Mouse (Mus musculus): ENCODE measurements around the gene Pin1rt1. TPM values are rescaled to one million over a fixed set of nuclear protein-coding genes. Genes with fewer than 3 reads are reported as not detected.
A peak's percentile ranks its signal among the peaks of the same experiment; 100 is the strongest.

Pin1rt1 gene
- total RNA-seq, 2 experiments from 2014 or later = not detected

GRCm38 (mm10) chr2:104714254-104714691 lies 1.9 kb downstream of the Pin1rt1 start:
- no peak for DNase-seq (ENCODE audit: extremely low spot score in 1 of 2, low spot score in 1 of 2)

DNA sequence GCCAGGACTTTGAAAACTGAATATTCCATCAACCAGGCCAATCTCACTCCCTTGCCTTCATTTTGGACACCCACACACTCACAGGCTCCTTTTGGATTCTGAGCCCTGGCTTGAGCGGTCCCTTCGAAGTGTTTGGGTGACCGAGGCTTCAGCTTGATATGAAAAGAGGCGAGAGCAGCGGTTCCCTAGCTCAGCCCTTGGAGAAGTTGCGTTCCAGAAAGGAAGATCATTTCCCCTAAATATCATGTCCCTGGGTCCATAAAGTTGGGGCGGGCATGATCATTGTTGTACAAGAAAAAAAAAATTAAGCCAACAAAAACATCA lies 3.7 kb downstream of the Pin1rt1 start:
- DNase-seq (ENCODE audit: extremely low spot score in 1 of 2, low spot score in 1 of 2) = no peak

GRCm38 (mm10) chr2:104711585-104712485 lies 4.3 kb downstream of the Pin1rt1 start, which contains the start of gene Tcp11l1:
Gene Tcp11l1, minus strand, starts transcription at chr2:104712169.
- peak; percentile 63 to 67 for DNase-seq (ENCODE audit: extremely low spot score in 1 of 2, low spot score in 1 of 2)

GRCm38 (mm10) chr2:104710670-104711370 lies 5.4 kb downstream of the Pin1rt1 start:
- DNase-seq (ENCODE audit: extremely low spot score in 1 of 2, low spot score in 1 of 2) = no peak

DNA sequence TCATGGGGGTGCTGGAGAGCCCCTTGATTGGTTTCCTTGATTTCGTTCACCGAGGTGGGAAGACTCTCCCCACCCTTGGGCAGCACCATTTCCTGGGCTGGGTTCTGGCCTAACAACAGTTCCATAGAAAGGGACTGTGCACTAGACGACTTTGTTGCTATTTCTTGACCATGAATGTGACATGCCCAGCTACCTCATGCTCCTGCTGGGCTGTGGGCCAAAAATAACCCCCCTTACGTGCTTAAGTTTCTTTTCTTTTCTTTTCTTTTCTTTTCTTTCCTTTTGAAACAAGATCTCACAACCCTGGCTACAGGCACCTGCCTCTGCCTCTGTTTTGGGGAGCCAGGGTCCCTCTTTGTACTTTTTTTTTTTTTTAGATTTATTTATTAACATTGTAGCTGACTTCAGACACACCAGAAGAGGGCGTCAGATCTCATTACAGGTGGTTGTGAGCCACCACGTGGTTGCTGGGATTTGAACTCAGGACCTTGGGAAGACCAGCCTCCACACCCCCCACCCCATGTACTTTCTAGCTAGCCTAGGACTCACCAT lies 6.3 kb downstream of the Pin1rt1 start:
- no peak for DNase-seq (ENCODE audit: extremely low spot score in 1 of 2, low spot score in 1 of 2)

DNA sequence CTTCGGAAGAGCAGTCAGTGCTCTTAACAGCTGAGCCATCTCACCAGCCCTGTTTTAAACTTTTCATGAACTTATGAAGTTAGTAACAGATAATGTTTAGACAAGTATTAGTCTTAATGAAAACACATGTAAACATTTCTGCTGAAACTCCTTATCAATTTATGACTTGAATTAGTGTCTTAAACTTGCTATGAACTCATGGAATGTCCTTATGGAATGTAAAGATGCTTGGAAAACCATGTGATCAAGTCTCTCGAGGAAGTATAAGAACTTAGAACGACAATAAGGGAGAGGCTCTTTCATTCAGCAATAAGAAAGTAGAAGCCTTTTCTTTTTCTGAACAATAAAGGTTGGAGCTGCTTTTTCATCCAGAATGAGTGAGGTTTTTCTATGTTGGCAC lies 11.8 kb downstream of the Pin1rt1 start:
- DNase-seq (ENCODE audit: extremely low spot score in 1 of 2, low spot score in 1 of 2) = no peak

DNA sequence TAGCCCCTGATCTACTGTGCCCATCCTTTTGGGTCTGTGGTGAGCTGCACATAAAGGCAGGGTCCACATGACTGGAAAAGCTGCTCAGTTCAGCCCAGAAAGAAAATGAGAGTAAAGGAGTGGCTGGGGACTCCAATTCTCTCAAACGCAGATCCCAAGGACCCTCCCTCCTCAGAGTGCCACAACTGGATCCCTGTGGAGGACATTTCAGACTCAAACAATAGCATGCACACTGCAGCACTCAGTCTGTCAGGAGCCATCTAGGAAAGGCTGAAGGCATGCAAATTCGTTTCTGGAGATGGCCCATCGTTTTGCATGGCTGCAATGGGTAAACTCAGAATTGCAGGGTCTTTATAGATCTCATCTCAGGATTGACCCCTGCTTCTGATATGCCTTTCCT lies 13.0 kb downstream of the Pin1rt1 start:
- no peak for DNase-seq (ENCODE audit: extremely low spot score in 1 of 2, low spot score in 1 of 2)

DNA sequence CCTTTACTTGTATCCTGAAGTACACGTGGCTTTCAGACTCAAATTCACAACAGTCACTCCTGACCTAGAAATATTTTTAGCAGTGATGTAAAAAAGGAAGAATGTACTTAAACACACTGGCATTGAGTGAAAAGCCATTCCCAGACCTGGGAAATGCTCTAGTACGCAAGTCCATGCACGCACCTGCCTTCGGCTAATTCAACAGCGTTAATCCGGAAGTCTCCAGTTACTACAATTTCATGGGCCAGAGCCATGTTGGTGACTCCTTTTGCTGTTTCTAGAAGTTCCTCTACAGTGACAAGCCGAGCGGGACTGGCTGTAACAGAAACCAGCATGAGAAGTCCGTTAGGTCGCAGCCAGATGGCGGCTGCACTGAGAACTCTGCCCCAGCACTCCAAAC lies 16.5 kb downstream of the Pin1rt1 start:
- DNase-seq (ENCODE audit: extremely low spot score in 1 of 2, low spot score in 1 of 2) = no peak

- DNase-seq (ENCODE audit: extremely low spot score in 1 of 2, low spot score in 1 of 2) = no peak
These were observed 23.6 kb downstream of the Pin1rt1 start for GRCm38 (mm10) chr2:104692551-104692950.

- no peak for DNase-seq (ENCODE audit: extremely low spot score in 1 of 2, low spot score in 1 of 2)
These were observed 25.5 kb downstream of the Pin1rt1 start for GRCm38 (mm10) chr2:104690720-104691119.

GRCm38 (mm10) chr2:104688724-104689123 lies 27.5 kb downstream of the Pin1rt1 start:
- DNase-seq (ENCODE audit: extremely low spot score in 1 of 2, low spot score in 1 of 2) = no peak

- no peak for DNase-seq (ENCODE audit: extremely low spot score in 1 of 2, low spot score in 1 of 2)
These were observed 27.9 kb downstream of the Pin1rt1 start for GRCm38 (mm10) chr2:104688321-104688720.

GRCm38 (mm10) chr2:104687261-104687660 lies 28.9 kb downstream of the Pin1rt1 start:
- DNase-seq (ENCODE audit: extremely low spot score in 1 of 2, low spot score in 1 of 2) = no peak

DNA sequence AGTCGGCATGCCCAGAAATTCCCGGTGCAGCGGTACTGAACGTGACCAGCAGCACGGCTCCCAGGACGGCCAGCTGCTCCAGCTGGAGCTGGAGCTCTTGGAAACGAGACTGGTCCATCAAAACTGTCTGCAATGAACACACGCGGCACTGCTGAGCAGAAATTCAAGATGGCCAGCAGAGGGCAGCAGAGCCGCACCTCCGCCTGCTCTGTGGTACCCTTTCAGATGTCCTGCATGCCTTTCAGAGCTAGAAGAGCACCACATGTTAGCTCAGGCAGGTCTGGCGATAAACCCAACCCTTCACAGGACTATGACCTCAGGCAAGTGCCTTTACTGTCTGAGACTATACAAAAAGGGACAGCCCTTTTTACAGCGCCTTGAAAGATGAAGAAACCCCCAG lies 30.8 kb downstream of the Pin1rt1 start:
- peak; percentile 71 to 90 for DNase-seq (ENCODE audit: extremely low spot score in 1 of 2, low spot score in 1 of 2)

DNA sequence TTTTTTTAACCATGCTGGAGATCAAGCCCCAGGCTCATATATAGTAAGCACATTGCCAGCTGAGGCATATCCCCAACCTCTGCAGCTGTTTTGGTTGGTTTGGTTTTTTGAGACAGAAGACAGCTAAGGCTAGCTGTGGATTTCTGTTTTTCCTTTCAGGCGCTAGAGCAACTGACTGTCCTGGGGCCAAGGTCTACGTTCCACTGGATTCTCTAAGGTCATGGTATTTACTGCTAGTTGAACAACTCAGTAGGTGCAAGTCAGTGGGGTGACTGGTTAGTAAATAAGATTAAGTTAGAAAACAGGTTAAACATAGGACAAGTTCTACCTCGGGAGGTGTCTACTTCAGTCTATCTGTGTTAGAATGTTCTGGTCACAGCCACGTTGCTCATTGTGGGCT lies 31.4 kb downstream of the Pin1rt1 start:
- DNase-seq (ENCODE audit: extremely low spot score in 1 of 2, low spot score in 1 of 2) = no peak

DNA sequence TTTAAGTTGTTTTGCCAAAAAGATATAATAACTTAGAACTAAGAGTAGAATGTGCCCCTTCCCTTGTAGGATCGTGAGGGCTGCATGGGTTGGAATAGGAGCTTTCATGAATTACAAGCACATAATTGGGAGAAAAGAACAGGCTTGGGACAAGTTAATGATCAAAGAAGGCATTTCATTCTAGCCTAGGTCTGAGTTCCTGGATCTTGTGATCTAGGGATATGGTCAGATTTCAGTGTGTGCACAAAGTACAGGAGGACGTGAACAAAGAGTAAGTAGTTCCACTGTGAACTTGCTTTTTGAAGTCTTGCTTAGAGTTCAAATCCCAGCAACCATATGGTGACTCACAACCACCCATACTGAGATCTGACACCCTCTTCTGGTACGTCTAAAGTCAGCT lies 38.9 kb downstream of the Pin1rt1 start:
- DNase-seq (ENCODE audit: extremely low spot score in 1 of 2, low spot score in 1 of 2) = no peak

- DNase-seq (ENCODE audit: extremely low spot score in 1 of 2, low spot score in 1 of 2) = no peak
These were observed 44.5 kb downstream of the Pin1rt1 start for GRCm38 (mm10) chr2:104671724-104672123.

GRCm38 (mm10) chr2:104669122-104669804 lies 46.9 kb downstream of the Pin1rt1 start:
- no peak for DNase-seq (ENCODE audit: extremely low spot score in 1 of 2, low spot score in 1 of 2)

All from layer of hippocampus, postnatal 25 days (tissue).